Mouse (Mus musculus): ENCODE results near the gene Src.

- TF ChIP-seq ZC3H11A (IDR thresholded peaks at IDR 0.05; ENCODE audit: borderline replicate concordance, low read depth, low read length) (no peak), ZNF384 (IDR thresholded peaks at IDR 0.05; ENCODE audit: low read depth, low read length) (no peak), CHD2 (IDR thresholded peaks at IDR 0.05; ENCODE audit: low read depth, low read length) (no peak), HCFC1 (IDR thresholded peaks at IDR 0.05; ENCODE audit: borderline replicate concordance, insufficient read depth, low read length) (no peak), MAFK (IDR thresholded peaks at IDR 0.05; ENCODE audit: insufficient read depth, low read depth, low read length) (no peak)
Measured at GRCm38 (mm10) chr2:157466836-157467235, 48.6 kb downstream of the Src start.
